Comparison of ENCODE assay signal across 9 mouse cellular contexts in the genomic region with DNA sequence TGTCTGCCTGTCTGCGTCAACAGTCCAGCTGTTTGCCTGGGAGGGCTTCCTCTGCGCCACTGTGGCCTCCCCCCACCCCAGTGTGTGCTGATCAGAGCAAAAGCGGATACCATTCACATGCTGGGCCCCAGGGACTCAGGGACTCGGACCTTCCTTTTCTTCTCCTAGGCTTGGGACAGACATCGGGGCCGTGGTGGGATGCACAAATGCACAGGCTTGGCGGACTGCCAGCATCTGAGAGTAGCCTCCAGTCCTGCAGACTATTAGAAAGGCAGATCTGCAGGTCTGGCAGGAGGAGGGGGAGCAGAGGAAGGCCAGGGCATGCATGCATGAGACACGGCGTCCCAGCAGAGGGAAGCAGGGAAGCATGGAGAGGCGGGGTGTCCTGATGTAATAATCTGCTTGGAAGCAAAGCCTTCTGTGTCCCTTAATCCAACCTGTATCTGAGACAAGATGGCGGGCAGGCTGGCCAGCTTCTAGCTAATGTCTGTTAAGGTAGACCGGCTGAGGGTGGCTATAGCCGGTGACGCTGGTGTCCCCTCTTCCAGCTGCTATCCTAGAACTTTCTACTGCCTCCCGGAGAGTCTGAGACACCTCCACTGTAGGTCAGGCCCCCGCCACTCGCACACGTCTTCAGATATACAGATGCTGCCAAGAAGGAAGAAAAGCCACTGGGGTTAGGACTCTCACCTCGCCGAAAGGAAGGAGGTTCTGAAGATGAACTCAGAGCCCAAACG. TPM values are rescaled to one million over a fixed set of nuclear protein-coding genes. Genes with fewer than 3 reads are reported as not detected.
DNase-seq lines count a peak whose midpoint lies in the region; ATAC-seq lines count a peak whose summit lies in the region.
"Had no signal": no experiment of that assay in that cellular context is flagged by ENCODE, and none has a peak within 500 bp of the region (broad histone marks: within the 10 kb centered on the region; RNA-seq: fewer than 3 reads in every experiment).

No protein-coding gene starts in this region.

- peak overlapping the region; percentile 89 for H3K27ac ChIP-seq in kidney, embryonic 14.5 days (ENCODE audit: low read depth, low read length)
- peak overlapping the region; percentile 87 for H3K27ac ChIP-seq in embryonic facial prominence, embryonic 11.5 days (replicated peaks; ENCODE audit: low read depth, low read length)
- H3K27ac ChIP-seq in hindbrain, embryonic 13.5 days = peak overlapping the region; percentile 100
- peak overlapping the region; percentile 99 for H3K27ac ChIP-seq in midbrain, embryonic 14.5 days (replicated peaks; ENCODE audit: low read depth, low read length)

- H3K4me3 ChIP-seq in kidney, embryonic 14.5 days (ENCODE audit: low read length) = no peak overlapping the region
- H3K4me3 ChIP-seq in embryonic facial prominence, embryonic 11.5 days (ENCODE audit: low read depth, low read length) = no peak overlapping the region
- no peak overlapping the region for H3K4me3 ChIP-seq in hindbrain, embryonic 13.5 days
- no peak overlapping the region for H3K4me3 ChIP-seq in midbrain, embryonic 14.5 days (replicated peaks; ENCODE audit: low read depth, low read length)

- H3K4me2 ChIP-seq in kidney, embryonic 14.5 days (replicated peaks; ENCODE audit: low read depth, low read length) = no peak overlapping the region
- peak overlapping the region; percentile 6; the same call in 1 of the 2 replicates for H3K4me2 ChIP-seq in embryonic facial prominence, embryonic 11.5 days (ENCODE audit: low read depth, low read length)
- peak overlapping the region; percentile 32; the same call in 1 of the 2 replicates for H3K4me2 ChIP-seq in hindbrain, embryonic 13.5 days
- peak overlapping the region; percentile 38 for H3K4me2 ChIP-seq in midbrain, embryonic 14.5 days (ENCODE audit: low read length)

- peaks cover 44% of the 10 kb centered on the region for H3K4me1 ChIP-seq in kidney, embryonic 14.5 days (ENCODE audit: control insufficient read depth, insufficient read depth, low read length)
- H3K4me1 ChIP-seq in embryonic facial prominence, embryonic 11.5 days (ENCODE audit: control insufficient read depth, insufficient read depth, low read length) = peaks cover 27% of the 10 kb centered on the region
- H3K4me1 ChIP-seq in hindbrain, embryonic 13.5 days (replicated peaks) = peaks cover 85% of the 10 kb centered on the region
- peaks cover 57% of the 10 kb centered on the region for H3K4me1 ChIP-seq in midbrain, embryonic 14.5 days (ENCODE audit: control insufficient read depth, insufficient read depth, low read length)

- DNase-seq in kidney, adult 9 months = no peak
- DNase-seq in embryonic facial prominence, embryonic 11.5 days (ENCODE audit: low spot score) = peak; percentile 80
- DNase-seq in midbrain, embryonic 14.5 days = peak; percentile 92
- no peak for DNase-seq in c-Kit-positive CD71-positive TER-119-positive erythroid progenitor cells, embryonic 14.5 days (ENCODE audit: low spot score)
- DNase-seq in layer of hippocampus, adult 8-10 months (ENCODE audit: low spot score in 2 of 2) = no peak
- no peak for DNase-seq in ovary, adult 18-20 months (ENCODE audit: low spot score)

- no peak overlapping the region for H3K9ac ChIP-seq in kidney, embryonic 14.5 days (ENCODE audit: low read depth, low read length)
- no peak overlapping the region; the same call in 1 of the 2 replicates for H3K9ac ChIP-seq in embryonic facial prominence, embryonic 11.5 days (replicated peaks; ENCODE audit: low read length)
- peak overlapping the region; percentile 61 for H3K9ac ChIP-seq in hindbrain, embryonic 13.5 days
- peak overlapping the region; percentile 36 for H3K9ac ChIP-seq in midbrain, embryonic 14.5 days (replicated peaks; ENCODE audit: low read length)

- WGBS in kidney, embryonic 14.5 days = 43% methylated on average over 21 of the region's 21 CpGs
- 45% methylated on average over 21 of the region's 21 CpGs for WGBS in embryonic facial prominence, embryonic 11.5 days
- 31% methylated on average over 21 of the region's 21 CpGs for WGBS in hindbrain, embryonic 13.5 days
- 19% methylated on average over 21 of the region's 21 CpGs for WGBS in midbrain, embryonic 14.5 days

- H3K9me3 ChIP-seq in kidney, embryonic 14.5 days (ENCODE audit: control insufficient read depth, low read length) = no peaks in the 10 kb centered on the region
- H3K9me3 ChIP-seq in embryonic facial prominence, embryonic 11.5 days (replicated peaks; ENCODE audit: control insufficient read depth, low read length) = no peaks in the 10 kb centered on the region
- H3K9me3 ChIP-seq in hindbrain, embryonic 13.5 days = no peaks in the 10 kb centered on the region
- H3K9me3 ChIP-seq in midbrain, embryonic 14.5 days (ENCODE audit: control insufficient read depth, low read length) = no peaks in the 10 kb centered on the region

- H3K36me3 ChIP-seq in kidney, embryonic 14.5 days (ENCODE audit: control insufficient read depth, insufficient read depth, low read length) = peaks cover 4% of the 10 kb centered on the region; the same call in 1 of the 2 replicates
- H3K36me3 ChIP-seq in embryonic facial prominence, embryonic 11.5 days (replicated peaks; ENCODE audit: control insufficient read depth, insufficient read depth, low read depth, low read length) = no peaks in the 10 kb centered on the region
- H3K36me3 ChIP-seq in hindbrain, embryonic 13.5 days = no peaks in the 10 kb centered on the region
- no peaks in the 10 kb centered on the region for H3K36me3 ChIP-seq in midbrain, embryonic 14.5 days (ENCODE audit: control insufficient read depth, insufficient read depth, low read length)

- peak; percentile 34 for ATAC-seq in kidney, embryonic 14.5 days (ENCODE audit: low FRiP score, low TSS enrichment)
- peak; percentile 27 for ATAC-seq in embryonic facial prominence, embryonic 11.5 days (replicated peaks; ENCODE audit: insufficient number of reproducible peaks, low FRiP score, low TSS enrichment, low read depth)
- ATAC-seq in hindbrain, embryonic 13.5 days (ENCODE audit: low FRiP score) = 0 out of 2 replicates have a peak, but pooled peaks have one; percentile 5
- peak; percentile 53 for ATAC-seq in midbrain, embryonic 14.5 days (ENCODE audit: low FRiP score, low TSS enrichment)

- H3K27me3 ChIP-seq in kidney, embryonic 14.5 days (ENCODE audit: control insufficient read depth, insufficient read depth, low read length) = no peaks in the 10 kb centered on the region
- H3K27me3 ChIP-seq in embryonic facial prominence, embryonic 11.5 days (ENCODE audit: control insufficient read depth, insufficient read depth, low read length) = no peaks in the 10 kb centered on the region
- no peaks in the 10 kb centered on the region for H3K27me3 ChIP-seq in hindbrain, embryonic 13.5 days
- no peaks in the 10 kb centered on the region for H3K27me3 ChIP-seq in midbrain, embryonic 14.5 days (ENCODE audit: control insufficient read depth, insufficient read depth, low read length)

RNA-seq across cellular contexts. Expression of gene Mxra7, which starts 14.9 kb away (rescaled TPM):
- 11.1 and 16.0 TPM in 2 replicates for polyA plus RNA-seq in kidney, embryonic 14.5 days (2014; fragmentation: Nextera tagmentation; extraction: Ambion mirVana)
- polyA plus RNA-seq in embryonic facial prominence, embryonic 11.5 days (2014; fragmentation: Nextera tagmentation; extraction: Ambion mirVana) = 18.1 and 21.9 TPM in 2 replicates
- polyA plus RNA-seq in hindbrain, embryonic 13.5 days (2015; fragmentation: Nextera tagmentation; extraction: Ambion mirVana) = 62.6 and 67.2 TPM in 2 replicates
- 20.7 and 20.9 TPM in 2 replicates for polyA plus RNA-seq in midbrain, embryonic 14.5 days (2014; fragmentation: Nextera tagmentation; extraction: Ambion mirVana)
- total RNA-seq in layer of hippocampus, adult 8-10 months (2022) = 10 to 100 TPM; 18.6 to 22.1 (median 20.0) TPM

RNA-seq across cellular contexts. Expression of gene Mettl23, which starts 30.1 kb away (rescaled TPM):
- 56.5 and 64.6 TPM in 2 replicates for polyA plus RNA-seq in kidney, embryonic 14.5 days (2014; fragmentation: Nextera tagmentation; extraction: Ambion mirVana)
- polyA plus RNA-seq in embryonic facial prominence, embryonic 11.5 days (2014; fragmentation: Nextera tagmentation; extraction: Ambion mirVana) = 67.0 and 67.8 TPM in 2 replicates
- polyA plus RNA-seq in hindbrain, embryonic 13.5 days (2015; fragmentation: Nextera tagmentation; extraction: Ambion mirVana) = 79.3 and 83.2 TPM in 2 replicates
- polyA plus RNA-seq in midbrain, embryonic 14.5 days (2014; fragmentation: Nextera tagmentation; extraction: Ambion mirVana) = 80.4 and 87.6 TPM in 2 replicates
- 10 to 100 TPM; 23.0 to 33.2 (median 28.8) TPM for total RNA-seq in layer of hippocampus, adult 8-10 months (2022)

RNA-seq across cellular contexts. Expression of gene Jmjd6, which starts 30.3 kb away (rescaled TPM):
- polyA plus RNA-seq in kidney, embryonic 14.5 days (2014; fragmentation: Nextera tagmentation; extraction: Ambion mirVana) = 68.6 and 72.7 TPM in 2 replicates
- 74.2 and 75.1 TPM in 2 replicates for polyA plus RNA-seq in embryonic facial prominence, embryonic 11.5 days (2014; fragmentation: Nextera tagmentation; extraction: Ambion mirVana)
- polyA plus RNA-seq in hindbrain, embryonic 13.5 days (2015; fragmentation: Nextera tagmentation; extraction: Ambion mirVana) = 70.4 and 74.7 TPM in 2 replicates
- 70.8 and 81.4 TPM in 2 replicates for polyA plus RNA-seq in midbrain, embryonic 14.5 days (2014; fragmentation: Nextera tagmentation; extraction: Ambion mirVana)
- 10 to 100 TPM; 29.1 to 36.5 (median 32.4) TPM for total RNA-seq in layer of hippocampus, adult 8-10 months (2022)

RNA-seq across cellular contexts. Expression of gene St6galnac1, which starts 37.7 kb away (rescaled TPM):
- polyA plus RNA-seq in kidney, embryonic 14.5 days (2014; fragmentation: Nextera tagmentation; extraction: Ambion mirVana) = not detected in 2 replicates
- polyA plus RNA-seq in embryonic facial prominence, embryonic 11.5 days (2014; fragmentation: Nextera tagmentation; extraction: Ambion mirVana) = not detected in 2 replicates
- not detected in 2 replicates for polyA plus RNA-seq in hindbrain, embryonic 13.5 days (2015; fragmentation: Nextera tagmentation; extraction: Ambion mirVana)
- not detected in 2 replicates for polyA plus RNA-seq in midbrain, embryonic 14.5 days (2014; fragmentation: Nextera tagmentation; extraction: Ambion mirVana)
- total RNA-seq in layer of hippocampus, adult 8-10 months (2022) = not detected
- total RNA-seq: heart, adult 18-20 months had no signal

RNA-seq across cellular contexts. Expression of gene Mfsd11, which starts 39.3 kb away (rescaled TPM):
- polyA plus RNA-seq in kidney, embryonic 14.5 days (2014; fragmentation: Nextera tagmentation; extraction: Ambion mirVana) = 24.9 and 35.0 TPM in 2 replicates
- polyA plus RNA-seq in embryonic facial prominence, embryonic 11.5 days (2014; fragmentation: Nextera tagmentation; extraction: Ambion mirVana) = 33.9 and 35.7 TPM in 2 replicates
- polyA plus RNA-seq in hindbrain, embryonic 13.5 days (2015; fragmentation: Nextera tagmentation; extraction: Ambion mirVana) = 48.0 and 53.9 TPM in 2 replicates
- polyA plus RNA-seq in midbrain, embryonic 14.5 days (2014; fragmentation: Nextera tagmentation; extraction: Ambion mirVana) = 51.3 and 52.8 TPM in 2 replicates
- 10 to 100 TPM; 47.2 to 58.6 (median 51.2) TPM for total RNA-seq in layer of hippocampus, adult 8-10 months (2022)

Comparison
In these comparisons a context has a peak if more than half of its experiments do, and no peak if none do; other contexts are left out.
1. H3K9ac ChIP-seq: peak in hindbrain, embryonic 13.5 days (single experiment) and midbrain, embryonic 14.5 days (single experiment); none in kidney, embryonic 14.5 days (single experiment) and embryonic facial prominence, embryonic 11.5 days (single experiment).
2. DNase-seq: peak in embryonic facial prominence, embryonic 11.5 days (single experiment) and midbrain, embryonic 14.5 days (single experiment); none in kidney, adult 9 months (single experiment), c-Kit-positive CD71-positive TER-119-positive erythroid progenitor cells, embryonic 14.5 days (single experiment), layer of hippocampus, adult 8-10 months (0 of 2) and ovary, adult 18-20 months (single experiment).
3. Peak in every context shown above with its lines, with median percentiles within 50 percentile points of each other: ATAC-seq and H3K27ac ChIP-seq.